Mouse (Mus musculus) ES-Bruce4 (cell line): Measurements from ENCODE around the gene Kcnn3. TPM values are rescaled to one million over a fixed set of nuclear protein-coding genes. Genes with fewer than 3 reads are reported as not detected.

Source experiments
- H3K27ac ChIP-seq: 2 replicates; pipeline ENCODE4 v1.5.1; 2012; ENCODE audit warnings: low read length, inconsistent platforms; ENCODE audit not compliant: insufficient read depth
- H3K27me3 ChIP-seq: 2 replicates; pipeline ENCODE4 v1.6.1; 2012; ENCODE audit warnings: mild to moderate bottlenecking, low read length, inconsistent platforms; ENCODE audit not compliant: control insufficient read depth, poor library complexity, insufficient read depth, severe bottlenecking
- H3K36me3 ChIP-seq: 2 replicates; pipeline ENCODE4 v1.6.1; 2012; ENCODE audit warnings: inconsistent platforms, mild to moderate bottlenecking, low read length, moderate library complexity; ENCODE audit not compliant: control insufficient read depth, poor library complexity, insufficient read depth, severe bottlenecking
- H3K4me1 ChIP-seq: one replicate; pipeline ENCODE4 v1.8.1; 2011; ENCODE audit warnings: low read length; ENCODE audit not compliant: control insufficient read depth, insufficient read depth
- H3K4me3 ChIP-seq: 2 replicates; pipeline ENCODE4 v1.5.1; 2011; ENCODE audit warnings: low read depth, mild to moderate bottlenecking, low read length
- H3K9ac ChIP-seq: 2 replicates; pipeline ENCODE4 v1.6.1; 2012; ENCODE audit warnings: low read depth, mild to moderate bottlenecking, inconsistent platforms; ENCODE audit not compliant: poor library complexity, severe bottlenecking
- H3K9me3 ChIP-seq: replicated peaks from 2 replicates; pipeline ENCODE4 v1.6.1; 2012; ENCODE audit warnings: mild to moderate bottlenecking, low read length, inconsistent platforms; ENCODE audit not compliant: control insufficient read depth, poor library complexity, insufficient read depth, severe bottlenecking
- CTCF ChIP-seq: IDR thresholded peaks from one replicate; pipeline ENCODE4 v1.8.1; 2011; ENCODE audit warnings: low read depth, low read length
- EP300 ChIP-seq: IDR thresholded peaks from 2 replicates; pipeline ENCODE4 v1.6.1; 2011; ENCODE audit warnings: low read depth, low read length; ENCODE audit not compliant: insufficient read depth
- POLR2A ChIP-seq: IDR thresholded peaks from one replicate; pipeline ENCODE4 v1.8.1; 2011; ENCODE audit warnings: low read length; ENCODE audit not compliant: insufficient read depth
- polyA plus RNA-seq: library from polyadenylated mRNA; stranded (reverse); fragments of >200 nt; gene quantifications from 2 replicates; pipeline ENCODE4 v1.2.4, GENCODE M21; 2011; ENCODE audit warnings: low read depth; ENCODE audit not compliant: missing spikeins, insufficient read depth, insufficient read length

The Kcnn3 gene
- polyA plus RNA-seq, 1 experiment = 0.93 TPM

DNA sequence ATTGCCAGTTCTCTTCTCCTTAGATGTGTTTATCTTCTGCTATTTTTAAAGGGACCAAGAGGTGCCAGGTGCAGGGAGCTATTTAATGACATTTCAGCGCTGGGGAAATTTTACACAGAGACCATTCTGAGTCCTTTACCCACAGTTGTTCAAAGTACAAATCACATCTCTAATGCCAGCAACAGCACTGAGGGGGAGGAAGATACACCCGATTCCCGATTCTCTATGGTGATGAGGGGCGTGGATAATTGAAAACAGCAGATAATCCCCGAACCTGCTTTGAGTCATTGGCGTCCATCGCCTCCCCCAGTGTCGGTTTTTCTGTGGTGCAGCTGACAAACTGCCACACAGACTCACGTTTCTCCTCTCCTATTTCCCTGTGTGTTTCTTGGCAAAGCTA is 11.9 kb upstream of the Kcnn3 start:
- H3K27me3 ChIP-seq = no peaks in the 10 kb centered on the region
- H3K9me3 ChIP-seq = no peaks in the 10 kb centered on the region
- no peak overlapping the region for H3K4me3 ChIP-seq
- H3K36me3 ChIP-seq = no peaks in the 10 kb centered on the region
- no peak overlapping the region for H3K27ac ChIP-seq
- TF ChIP-seq EP300 (no peak), POLR2A (no peak), CTCF (no peak)
- no peaks in the 10 kb centered on the region for H3K4me1 ChIP-seq
- H3K9ac ChIP-seq = no peak overlapping the region

DNA sequence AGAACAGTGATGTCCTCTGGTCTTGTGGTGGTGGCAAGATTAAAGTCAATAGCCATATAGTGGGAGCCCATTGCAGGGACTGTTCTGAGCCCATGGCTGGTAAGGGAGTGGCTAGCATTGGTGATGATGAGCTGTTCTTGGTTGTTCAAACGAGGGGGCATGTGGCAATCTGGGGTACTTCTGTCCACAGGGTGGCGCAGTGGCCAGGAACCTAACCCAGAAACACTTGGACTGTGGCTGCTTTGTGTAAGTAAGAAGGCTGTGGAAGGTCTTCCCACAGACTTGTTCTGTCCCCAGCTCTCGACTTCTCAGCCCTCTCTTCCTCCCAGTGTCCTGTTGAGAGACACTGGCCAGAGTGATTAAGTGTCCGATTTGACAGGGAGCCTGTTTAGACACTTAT is 9.0 kb upstream of the Kcnn3 start:
- H3K4me3 ChIP-seq = no peak overlapping the region
- no peak overlapping the region for H3K9ac ChIP-seq
- no peaks in the 10 kb centered on the region for H3K27me3 ChIP-seq
- no peaks in the 10 kb centered on the region for H3K36me3 ChIP-seq
- H3K9me3 ChIP-seq = no peaks in the 10 kb centered on the region
- TF ChIP-seq EP300 (no peak), POLR2A (no peak), CTCF (peak; percentile 61)
- no peak overlapping the region for H3K27ac ChIP-seq
- H3K4me1 ChIP-seq = no peaks in the 10 kb centered on the region

DNA sequence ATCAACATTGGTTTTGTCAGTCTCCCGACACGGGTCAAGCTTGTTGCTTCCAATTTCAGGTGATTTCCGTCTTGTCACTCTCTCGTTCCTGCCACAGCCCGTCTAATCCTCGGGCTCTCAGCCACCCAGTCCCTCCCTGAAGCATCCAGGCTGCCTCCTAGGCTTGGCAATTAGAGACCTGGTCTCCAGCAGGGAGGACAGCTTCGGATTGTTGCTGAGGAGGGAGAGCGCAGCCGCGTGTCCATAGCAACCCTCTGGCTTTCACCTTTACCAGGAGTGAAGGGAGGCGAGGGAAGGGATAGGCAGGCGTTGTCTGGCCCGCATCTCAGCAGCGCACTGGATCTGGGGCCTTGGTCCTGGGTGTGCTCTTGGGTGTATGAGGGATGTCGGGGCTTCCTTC is 8.6 kb upstream of the Kcnn3 start:
- no peak overlapping the region for H3K27ac ChIP-seq
- no peaks in the 10 kb centered on the region for H3K36me3 ChIP-seq
- H3K9ac ChIP-seq = no peak overlapping the region
- peaks cover under 1% of the 10 kb centered on the region; the same call in 1 of the 2 replicates for H3K9me3 ChIP-seq
- TF ChIP-seq CTCF (no peak), EP300 (no peak), POLR2A (no peak)
- H3K4me1 ChIP-seq = no peaks in the 10 kb centered on the region
- no peak overlapping the region for H3K4me3 ChIP-seq
- H3K27me3 ChIP-seq = no peaks in the 10 kb centered on the region

DNA sequence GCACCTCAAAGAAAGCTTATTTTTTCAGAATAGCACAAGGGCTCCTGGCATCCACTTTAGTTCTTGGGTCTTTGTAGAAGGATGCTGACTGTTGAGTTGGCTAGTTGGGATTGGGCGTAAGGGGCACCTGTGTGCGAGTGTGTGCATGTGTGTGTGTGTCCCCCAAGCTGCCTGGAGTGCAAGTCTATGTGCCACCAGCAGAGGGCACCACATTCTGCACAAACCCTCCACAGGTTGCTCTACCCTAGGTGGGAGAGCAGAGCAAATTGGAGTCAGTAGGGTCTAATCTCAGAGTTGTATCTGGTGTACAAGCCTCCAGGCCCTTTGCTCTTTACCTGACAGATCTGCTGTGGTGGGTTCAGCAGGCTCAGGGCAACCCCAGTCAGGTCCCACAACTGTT is 7.7 kb upstream of the Kcnn3 start:
- H3K4me1 ChIP-seq = no peaks in the 10 kb centered on the region
- H3K27me3 ChIP-seq = no peaks in the 10 kb centered on the region
- H3K9ac ChIP-seq = no peak overlapping the region
- H3K9me3 ChIP-seq = peaks cover 3% of the 10 kb centered on the region; the same call in 1 of the 2 replicates
- TF ChIP-seq CTCF (peak; percentile 91), POLR2A (no peak)
- no peak overlapping the region for H3K27ac ChIP-seq
- no peaks in the 10 kb centered on the region for H3K36me3 ChIP-seq
- H3K4me3 ChIP-seq = no peak overlapping the region

DNA sequence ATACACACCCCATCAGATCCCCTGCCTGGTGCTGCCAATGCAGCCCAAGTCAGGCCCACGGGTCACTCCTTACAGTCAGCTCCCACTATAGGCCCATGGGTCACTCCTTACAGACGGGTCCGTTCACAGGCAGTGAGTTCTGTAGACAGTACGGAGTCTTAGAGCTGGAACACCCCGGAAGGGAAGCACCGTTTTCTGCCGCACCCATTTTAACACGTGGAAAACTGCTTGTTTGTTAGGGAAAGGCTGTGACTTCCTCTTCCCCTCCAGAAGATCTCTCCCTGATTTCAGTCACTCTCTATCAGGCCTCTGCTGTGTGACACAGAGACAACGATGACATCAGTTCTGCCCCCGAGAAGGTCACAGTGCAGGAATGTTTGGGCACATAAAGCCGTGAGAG is 4.5 kb upstream of the Kcnn3 start:
- Histone ChIP-seq H3K4me1 (no peaks in the 10 kb centered on the region), H3K27me3 (no peaks in the 10 kb centered on the region), H3K4me3 (no peak overlapping the region), H3K36me3 (no peaks in the 10 kb centered on the region), H3K9ac (no peak overlapping the region), H3K27ac (no peak overlapping the region), H3K9me3 (peaks cover 3% of the 10 kb centered on the region; the same call in 1 of the 2 replicates)
- no peak for TF ChIP-seq CTCF
- TF ChIP-seq POLR2A = no peak
- no peak for TF ChIP-seq EP300

DNA sequence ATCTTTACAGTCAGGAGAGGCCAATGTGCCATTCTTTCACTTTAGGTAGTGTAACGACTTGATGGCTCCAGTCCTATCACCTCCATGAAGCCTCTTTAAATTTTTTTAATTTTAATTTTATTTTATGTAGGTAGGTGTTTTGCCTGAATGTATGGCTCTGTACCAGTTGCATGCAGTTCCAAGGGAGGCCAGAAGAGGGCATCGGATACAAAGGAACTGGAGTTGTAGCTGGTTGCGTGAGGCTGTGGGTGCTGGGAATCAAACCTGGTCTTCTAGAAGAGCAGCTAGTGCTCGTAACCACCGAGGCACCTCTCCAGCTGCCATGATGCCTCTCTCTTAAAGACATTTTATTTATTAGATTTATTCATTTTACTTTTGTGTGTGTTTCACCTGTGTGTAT is 3.6 kb upstream of the Kcnn3 start:
- H3K4me1 ChIP-seq = no peaks in the 10 kb centered on the region
- H3K27me3 ChIP-seq = no peaks in the 10 kb centered on the region; the same call in 1 of the 2 replicates
- H3K4me3 ChIP-seq = no peak overlapping the region
- H3K9me3 ChIP-seq = peaks cover 3% of the 10 kb centered on the region; the same call in 1 of the 2 replicates
- TF ChIP-seq CTCF (peak; percentile 42), POLR2A (no peak)
- no peaks in the 10 kb centered on the region for H3K36me3 ChIP-seq
- no peak overlapping the region for H3K27ac ChIP-seq
- no peak overlapping the region for H3K9ac ChIP-seq
